Mouse (Mus musculus): ENCODE data around the gene Rabl3.

GRCm38 (mm10) chr16:37604243-37604642, 64.6 kb downstream of the Rabl3 start:
- TF ChIP-seq POLR2A (IDR thresholded peaks at IDR 0.05; ENCODE audit: borderline replicate concordance, insufficient read depth, low read length) (no peak), CTCF (IDR thresholded peaks at IDR 0.05; ENCODE audit: borderline replicate concordance, insufficient read depth, low read depth, low read length) (0 out of 2 replicates have a peak, but pooled peaks have one; percentile 6)
